Mouse (Mus musculus) frontal cortex, postnatal 36 days (tissue): ENCODE data around the gene Atrnl1.
A peak's percentile ranks its signal among the peaks of the same experiment; 100 is the strongest.

Source experiments
- DNase-seq, 2 experiments: peaks; one replicate each; pipeline ENCODE4 v3.0.0; 2022; ENCODE audit warnings: low spot score in 2 of 2

The Atrnl1 gene

GRCm38 (mm10) chr19:58072846-58073245 is 462.0 kb downstream of the Atrnl1 start:
- no peak for DNase-seq

- no peak for DNase-seq
Observed at GRCm38 (mm10) chr19:58075252-58075651, 464.4 kb downstream of the Atrnl1 start.

GRCm38 (mm10) chr19:58076961-58077371 is 466.1 kb downstream of the Atrnl1 start:
- DNase-seq, result no peak

GRCm38 (mm10) chr19:58077529-58078070 is 466.8 kb downstream of the Atrnl1 start:
- DNase-seq, result no peak

GRCm38 (mm10) chr19:58080168-58080567 is 469.3 kb downstream of the Atrnl1 start:
- DNase-seq, result no peak

- peak; percentile 44 to 55 for DNase-seq
Observed at GRCm38 (mm10) chr19:58082751-58083150, 471.9 kb downstream of the Atrnl1 start.

GRCm38 (mm10) chr19:58084826-58085225 is 474.0 kb downstream of the Atrnl1 start:
- DNase-seq, result no peak

- no peak for DNase-seq
Observed at GRCm38 (mm10) chr19:58086734-58087133, 475.9 kb downstream of the Atrnl1 start.

- no peak for DNase-seq
Observed at GRCm38 (mm10) chr19:58087901-58088300, 477.1 kb downstream of the Atrnl1 start.

GRCm38 (mm10) chr19:58088433-58088832 is 477.6 kb downstream of the Atrnl1 start:
- DNase-seq, result no peak

- DNase-seq, result no peak
Observed at GRCm38 (mm10) chr19:58091911-58092310, 481.1 kb downstream of the Atrnl1 start.

- no peak for DNase-seq
Observed at GRCm38 (mm10) chr19:58094781-58095543, 484.1 kb downstream of the Atrnl1 start.

- no peak for DNase-seq
Observed at GRCm38 (mm10) chr19:58095776-58096175, 484.9 kb downstream of the Atrnl1 start.

GRCm38 (mm10) chr19:58097195-58097594 is 486.4 kb downstream of the Atrnl1 start:
- DNase-seq, result no peak

GRCm38 (mm10) chr19:58099539-58099938 is 488.7 kb downstream of the Atrnl1 start:
- DNase-seq, result no peak

GRCm38 (mm10) chr19:58100381-58100780 is 489.5 kb downstream of the Atrnl1 start:
- DNase-seq, result no peak

- DNase-seq, result peak; percentile 48 to 52
Observed at GRCm38 (mm10) chr19:58104544-58104943, 493.7 kb downstream of the Atrnl1 start.

GRCm38 (mm10) chr19:58107632-58108031 is 496.8 kb downstream of the Atrnl1 start:
- DNase-seq, result peak in 1 of 2 experiments; percentile 35

GRCm38 (mm10) chr19:58110491-58110890 is 499.7 kb downstream of the Atrnl1 start:
- DNase-seq, result no peak

GRCm38 (mm10) chr19:58111291-58111690 is 500.5 kb downstream of the Atrnl1 start:
- no peak for DNase-seq

GRCm38 (mm10) chr19:58112151-58112550 is 501.3 kb downstream of the Atrnl1 start:
- DNase-seq, result no peak

- DNase-seq, result no peak
Observed at GRCm38 (mm10) chr19:58113092-58113731, 502.4 kb downstream of the Atrnl1 start.

GRCm38 (mm10) chr19:58117595-58117994 is 506.8 kb downstream of the Atrnl1 start:
- DNase-seq, result no peak
